In genomic region chr16:72720979-72721378, GRCm38 (mm10) we compare ENCODE assay signal across 27 mouse cellular contexts.
DNase-seq lines count a peak whose midpoint lies in the region; ATAC-seq and TF ChIP-seq lines count a peak whose summit lies in the region.
"Had no signal": no experiment of that assay in that cellular context is flagged by ENCODE, and none has a peak within 500 bp of the region (broad histone marks: within the 10 kb centered on the region; RNA-seq: fewer than 3 reads in every experiment).

No protein-coding gene starts in this region.

- DNase-seq in heart, postnatal 36 days = no peak
- peak; percentile 28 for DNase-seq in heart, postnatal 0 days (ENCODE audit: low spot score)
- no peak for DNase-seq in kidney, adult 8-10 months
- DNase-seq in lung, postnatal 0 days (ENCODE audit: low spot score) = no peak
- DNase-seq in lung, postnatal 36 days = no peak
- DNase-seq: adrenal gland, postnatal 10 days; adrenal gland, postnatal 36 days; B cell, adult 2 months; cerebellum, adult 18-20 months; cerebellum, adult 9-10 months; cerebellum, postnatal 14 days; gastrocnemius, postnatal 10 days; gastrocnemius, postnatal 36 days had no signal

- no peak for TF ChIP-seq EP300 in heart, postnatal 0 days (IDR thresholded peaks at IDR 0.05; ENCODE audit: low read depth)
- no peak for TF ChIP-seq EP300 in lung, postnatal 0 days (IDR thresholded peaks at IDR 0.05)

- no peaks in the 10 kb centered on the region for H3K36me3 ChIP-seq in heart, embryonic 11.5 days (ENCODE audit: control insufficient read depth, insufficient read depth, low read length)
- no peaks in the 10 kb centered on the region for H3K36me3 ChIP-seq in heart, postnatal 0 days (replicated peaks; ENCODE audit: control insufficient read depth, insufficient read depth, low read length)
- no peaks in the 10 kb centered on the region for H3K36me3 ChIP-seq in heart, embryonic 12.5 days
- no peaks in the 10 kb centered on the region for H3K36me3 ChIP-seq in kidney, embryonic 15.5 days
- no peaks in the 10 kb centered on the region for H3K36me3 ChIP-seq in lung, postnatal 0 days (ENCODE audit: insufficient read depth, low read length)
- H3K36me3 ChIP-seq: forebrain, embryonic 10.5 days; G1E; heart, embryonic 10.5 days had no signal

- no peak overlapping the region for H3K9ac ChIP-seq in heart, embryonic 11.5 days (ENCODE audit: low read depth, low read length)
- H3K9ac ChIP-seq in heart, postnatal 0 days (replicated peaks; ENCODE audit: low read depth, low read length) = no peak overlapping the region
- H3K9ac ChIP-seq in heart, embryonic 12.5 days = no peak overlapping the region
- H3K9ac ChIP-seq in kidney, embryonic 15.5 days = no peak overlapping the region
- no peak overlapping the region for H3K9ac ChIP-seq in lung, postnatal 0 days (replicated peaks; ENCODE audit: low read depth)
- H3K9ac ChIP-seq: forebrain, embryonic 13.5 days; hindbrain, embryonic 14.5 days had no signal

- H3K27me3 ChIP-seq in heart, embryonic 11.5 days (ENCODE audit: control insufficient read depth, insufficient read depth, low read length) = no peaks in the 10 kb centered on the region
- no peaks in the 10 kb centered on the region for H3K27me3 ChIP-seq in heart, postnatal 0 days (ENCODE audit: control insufficient read depth, insufficient read depth, low read length)
- H3K27me3 ChIP-seq in heart, embryonic 12.5 days (replicated peaks) = no peaks in the 10 kb centered on the region
- H3K27me3 ChIP-seq in kidney, embryonic 15.5 days = no peaks in the 10 kb centered on the region
- H3K27me3 ChIP-seq in lung, postnatal 0 days (replicated peaks; ENCODE audit: insufficient read depth, low read length) = no peaks in the 10 kb centered on the region
- H3K27me3 ChIP-seq: CH12.LX; forebrain, embryonic 13.5 days; Patski had no signal

- peak overlapping the region; percentile 50; the same call in 1 of the 2 replicates for H3K27ac ChIP-seq in heart, embryonic 11.5 days (ENCODE audit: low read depth, low read length)
- no peak overlapping the region for H3K27ac ChIP-seq in heart, postnatal 0 days (ENCODE audit: low read depth)
- no peak overlapping the region for H3K27ac ChIP-seq in heart, embryonic 12.5 days (ENCODE audit: poor library complexity, severe bottlenecking)
- no peak overlapping the region for H3K27ac ChIP-seq in kidney, embryonic 15.5 days
- no peak overlapping the region for H3K27ac ChIP-seq in lung, postnatal 0 days (ENCODE audit: low read length)
- H3K27ac ChIP-seq: forebrain, embryonic 10.5 days; forebrain, embryonic 13.5 days; hindbrain, embryonic 14.5 days; hindbrain, postnatal 0 days had no signal

- no peaks in the 10 kb centered on the region for H3K9me3 ChIP-seq in heart, embryonic 11.5 days (replicated peaks; ENCODE audit: control insufficient read depth, low read length)
- no peaks in the 10 kb centered on the region for H3K9me3 ChIP-seq in heart, postnatal 0 days (replicated peaks; ENCODE audit: control insufficient read depth, low read length)
- H3K9me3 ChIP-seq in heart, embryonic 12.5 days (replicated peaks) = no peaks in the 10 kb centered on the region
- H3K9me3 ChIP-seq in kidney, embryonic 15.5 days (replicated peaks) = no peaks in the 10 kb centered on the region
- no peaks in the 10 kb centered on the region for H3K9me3 ChIP-seq in lung, postnatal 0 days (ENCODE audit: low read length)
- H3K9me3 ChIP-seq: forebrain, embryonic 10.5 days; forebrain, embryonic 13.5 days; heart, embryonic 10.5 days had no signal

- H3K4me3 ChIP-seq in heart, embryonic 11.5 days (ENCODE audit: low read depth, low read length) = no peak overlapping the region
- H3K4me3 ChIP-seq in heart, postnatal 0 days (ENCODE audit: low read depth, low read length) = no peak overlapping the region
- no peak overlapping the region for H3K4me3 ChIP-seq in heart, embryonic 12.5 days
- H3K4me3 ChIP-seq in kidney, embryonic 15.5 days (replicated peaks) = no peak overlapping the region
- H3K4me3 ChIP-seq in lung, postnatal 0 days (ENCODE audit: low read depth, low read length) = no peak overlapping the region
- H3K4me3 ChIP-seq: forebrain, embryonic 10.5 days; forebrain, embryonic 13.5 days; heart, embryonic 10.5 days had no signal

- no peak overlapping the region for H3K4me2 ChIP-seq in heart, embryonic 11.5 days
- H3K4me2 ChIP-seq in heart, postnatal 0 days (ENCODE audit: low read depth, low read length) = no peak overlapping the region
- H3K4me2 ChIP-seq in heart, embryonic 12.5 days = no peak overlapping the region
- H3K4me2 ChIP-seq in kidney, embryonic 15.5 days = no peak overlapping the region
- H3K4me2 ChIP-seq in lung, postnatal 0 days (replicated peaks; ENCODE audit: low read depth, low read length) = no peak overlapping the region
- H3K4me2 ChIP-seq: forebrain, embryonic 13.5 days; hindbrain, embryonic 14.5 days had no signal

- 33% methylated on average over 4 of the region's 4 CpGs for whole genome bisulfite sequencing in heart, embryonic 11.5 days (ENCODE audit: insufficient replicate concordance)
- WGBS in heart, postnatal 0 days = 27% methylated on average over 4 of the region's 4 CpGs
- WGBS in heart, embryonic 12.5 days = 31% methylated on average over 4 of the region's 4 CpGs
- WGBS in kidney, embryonic 15.5 days = 83% methylated on average over 4 of the region's 4 CpGs
- WGBS in lung, postnatal 0 days = 63% methylated on average over 4 of the region's 4 CpGs

- peaks cover 11% of the 10 kb centered on the region; the same call in 1 of the 2 replicates for H3K4me1 ChIP-seq in heart, embryonic 11.5 days (ENCODE audit: control insufficient read depth, insufficient read depth, low read length)
- H3K4me1 ChIP-seq in heart, postnatal 0 days (ENCODE audit: control insufficient read depth, insufficient read depth) = 0 out of 2 replicates have a peak, but pooled peaks cover 5% of the 10 kb centered on the region
- peaks cover 21% of the 10 kb centered on the region for H3K4me1 ChIP-seq in heart, embryonic 12.5 days (replicated peaks)
- peaks cover 21% of the 10 kb centered on the region; the same call in 1 of the 2 replicates for H3K4me1 ChIP-seq in kidney, embryonic 15.5 days
- H3K4me1 ChIP-seq in lung, postnatal 0 days (ENCODE audit: insufficient read depth, low read depth, low read length) = no peaks in the 10 kb centered on the region; the same call in 1 of the 2 replicates

- no peak for TF ChIP-seq CTCF in heart, postnatal 0 days (IDR thresholded peaks at IDR 0.05; ENCODE audit: low read depth)
- TF ChIP-seq CTCF in lung, postnatal 0 days (IDR thresholded peaks at IDR 0.05) = no peak

- no peak; the same call in 1 of the 2 replicates for ATAC-seq in heart, embryonic 11.5 days (replicated peaks; ENCODE audit: insufficient number of reproducible peaks, low FRiP score, low TSS enrichment)
- no peak for ATAC-seq in heart, postnatal 0 days (ENCODE audit: insufficient read depth, low read depth)
- ATAC-seq in heart, embryonic 12.5 days (ENCODE audit: insufficient number of reproducible peaks, low FRiP score) = no peak
- 0 out of 2 replicates have a peak, but pooled peaks have one; percentile 20 for ATAC-seq in kidney, embryonic 15.5 days (replicated peaks; ENCODE audit: low FRiP score)
- ATAC-seq in lung, postnatal 0 days = peak; percentile 33; the same call in 1 of the 2 replicates
- ATAC-seq: forebrain, embryonic 13.5 days; forebrain, embryonic 16.5 days; hindbrain, postnatal 0 days; inflammation-experienced regulatory T-cells, adult 6 months; intestine, embryonic 16.5 days; Patski had no signal

- intact Hi-C loops in heart, postnatal 36 days (cut with DNase I) = no loop called here

Comparison
In these comparisons a context has a peak if more than half of its experiments do, and no peak if none do; other contexts are left out.
1. ATAC-seq: peak in kidney, embryonic 15.5 days (single experiment) and lung, postnatal 0 days (single experiment); none in heart, embryonic 11.5 days (single experiment), heart, postnatal 0 days (single experiment) and heart, embryonic 12.5 days (single experiment).